Mouse (Mus musculus): Measurements from ENCODE around the gene Ccnyl1. TPM values are rescaled to one million over a fixed set of nuclear protein-coding genes. Genes with fewer than 3 reads are reported as not detected.

Gene Ccnyl1
- polyA plus RNA-seq (2014; fragmentation: Illumina TruSeq; extraction: RNeasy Lipid Tissue Mini Kit (QIAGEN cat#74804); ENCODE audit: low replicate concordance), result 55.0 TPM

GRCm38 (mm10) chr1:64690213-64691013 lies at the start of gene Ccnyl1:
Ccnyl1 (plus strand) TSS chr1:64690455.

GRCm38 (mm10) chr1:64737502-64738179 lies 47.4 kb downstream of the Ccnyl1 start, which contains the start of gene Fzd5:
Fzd5 (minus strand) TSS chr1:64737751.

Other genes with a start within 250 kb of the Ccnyl1 start
- gene Creb1, start 157.8 kb upstream of the Ccnyl1 start, polyA plus RNA-seq (2014; fragmentation: Illumina TruSeq; extraction: RNeasy Lipid Tissue Mini Kit (QIAGEN cat#74804); ENCODE audit: low replicate concordance), result 47.0 TPM
- 6.3 TPM for gene Mettl21a, start 73.2 kb upstream of the Ccnyl1 start, polyA plus RNA-seq (2014; fragmentation: Illumina TruSeq; extraction: RNeasy Lipid Tissue Mini Kit (QIAGEN cat#74804); ENCODE audit: low replicate concordance)
- gene Fzd5, start 47.3 kb downstream of the Ccnyl1 start, polyA plus RNA-seq (2014; fragmentation: Illumina TruSeq; extraction: RNeasy Lipid Tissue Mini Kit (QIAGEN cat#74804); ENCODE audit: low replicate concordance), result 33.9 TPM

Measured in small intestine, adult 10 weeks (tissue).